Mouse (Mus musculus) stomach, embryonic 15.5 days (tissue): ENCODE measurements around the gene Gtf2e1. TPM values are rescaled to one million over a fixed set of nuclear protein-coding genes. Genes with fewer than 3 reads are reported as not detected.

ENCODE experiments used
- ATAC-seq: fragments of 200-750 bp; cut with Nextera tagmentation; 2 replicates; pipeline ENCODE4 v1.8.0; 2017; ENCODE audit warnings: low read depth, moderate number of reproducible peaks, moderate TSS enrichment; ENCODE audit not compliant: insufficient read depth, low FRiP score
- H3K27ac ChIP-seq: fragments of 300-500 bp; sonication (generic); 2 replicates; pipeline ENCODE4 v1.5.1; 2015; ENCODE audit warnings: mild to moderate bottlenecking, inconsistent platforms
- H3K27me3 ChIP-seq: fragments of 300-500 bp; sonication (generic); replicated peaks from 2 replicates; pipeline ENCODE4 v1.6.1; 2015; ENCODE audit warnings: inconsistent platforms
- H3K36me3 ChIP-seq: fragments of 300-500 bp; sonication (generic); 2 replicates; pipeline ENCODE4 v1.6.1; 2015; ENCODE audit warnings: inconsistent platforms
- H3K4me1 ChIP-seq: fragments of 300-500 bp; sonication (generic); 2 replicates; pipeline ENCODE4 v1.6.1; 2015; ENCODE audit warnings: inconsistent platforms
- H3K4me2 ChIP-seq: fragments of 300-500 bp; sonication (generic); 2 replicates; pipeline ENCODE4 v1.6.1; 2015; ENCODE audit warnings: mild to moderate bottlenecking, inconsistent platforms
- H3K4me3 ChIP-seq: fragments of 300-500 bp; sonication (generic); replicated peaks from 2 replicates; pipeline ENCODE4 v1.5.1; 2015; ENCODE audit warnings: inconsistent platforms
- H3K9ac ChIP-seq: fragments of 300-500 bp; sonication (generic); 2 replicates; pipeline ENCODE4 v1.6.1; 2015; ENCODE audit warnings: inconsistent platforms
- H3K9me3 ChIP-seq: fragments of 300-500 bp; sonication (generic); 2 replicates; pipeline ENCODE4 v1.6.1; 2016; ENCODE audit warnings: inconsistent platforms
- WGBS: fragments of 180-500 bp; shearing (Covaris S2); methylation state at CpG from one replicate; pipeline ENCODE4 v1.1.7; 2015; 5-methylcytosine and 5-hydroxymethylcytosine counted together
- polyA plus RNA-seq: library from polyadenylated mRNA; unstranded; fragments of >200 nt; fragmentation: Nextera tagmentation; extraction: Ambion mirVana; gene quantifications from 2 replicates; pipeline ENCODE4 v1.2.1, GENCODE M21; 2015

Gtf2e1 gene
- polyA plus RNA-seq, 1 experiment from 2014 or later: 20.3 TPM

- Histone ChIP-seq H3K27ac (no peak overlapping the region), H3K27me3 (no peaks in the 10 kb centered on the region), H3K4me2 (no peak overlapping the region), H3K9me3 (no peaks in the 10 kb centered on the region), H3K4me1 (no peaks in the 10 kb centered on the region), H3K36me3 (peaks cover 8% of the 10 kb centered on the region), H3K4me3 (no peak overlapping the region), H3K9ac (no peak overlapping the region)
- 79% methylated on average over 6 of the region's 6 CpGs for WGBS
- ATAC-seq: no peak
Measured at GRCm38 (mm10) chr16:37516376-37516993, 23.1 kb downstream of the Gtf2e1 start.

GRCm38 (mm10) chr16:37514644-37515043 is 24.9 kb downstream of the Gtf2e1 start:
- Histone ChIP-seq H3K9ac (no peak overlapping the region), H3K4me2 (no peak overlapping the region), H3K27me3 (no peaks in the 10 kb centered on the region), H3K4me1 (no peaks in the 10 kb centered on the region), H3K9me3 (no peaks in the 10 kb centered on the region), H3K36me3 (peaks cover 5% of the 10 kb centered on the region), H3K27ac (no peak overlapping the region), H3K4me3 (no peak overlapping the region)
- no peak for ATAC-seq
- WGBS: 86% methylated on average over 8 of the region's 8 CpGs

- H3K4me3 ChIP-seq: no peak overlapping the region
- no peak for ATAC-seq
- no peaks in the 10 kb centered on the region for H3K27me3 ChIP-seq
- peaks cover 5% of the 10 kb centered on the region for H3K36me3 ChIP-seq
- no peaks in the 10 kb centered on the region for H3K9me3 ChIP-seq
- H3K27ac ChIP-seq: no peak overlapping the region
- no peak overlapping the region for H3K4me2 ChIP-seq
- H3K9ac ChIP-seq: no peak overlapping the region
- 88% methylated on average over 15 of the region's 15 CpGs for WGBS
- H3K4me1 ChIP-seq: no peaks in the 10 kb centered on the region
Measured at GRCm38 (mm10) chr16:37511489-37511888, 28.1 kb downstream of the Gtf2e1 start.

- H3K9ac ChIP-seq: no peak overlapping the region
- no peaks in the 10 kb centered on the region for H3K9me3 ChIP-seq
- H3K4me2 ChIP-seq: no peak overlapping the region
- 70% methylated on average over 9 of the region's 9 CpGs for WGBS
- H3K4me3 ChIP-seq: no peak overlapping the region
- ATAC-seq: no peak
- no peak overlapping the region for H3K27ac ChIP-seq
- H3K36me3 ChIP-seq: peaks cover 5% of the 10 kb centered on the region; the same call in 1 of the 2 replicates
- H3K4me1 ChIP-seq: no peaks in the 10 kb centered on the region
- H3K27me3 ChIP-seq: no peaks in the 10 kb centered on the region
Measured at GRCm38 (mm10) chr16:37506751-37507150, 32.8 kb downstream of the Gtf2e1 start.

GRCm38 (mm10) chr16:37504517-37504916 is 35.1 kb downstream of the Gtf2e1 start:
- Histone ChIP-seq H3K27me3 (no peaks in the 10 kb centered on the region), H3K36me3 (no peaks in the 10 kb centered on the region), H3K9ac (no peak overlapping the region), H3K27ac (no peak overlapping the region), H3K4me2 (no peak overlapping the region), H3K4me1 (no peaks in the 10 kb centered on the region), H3K4me3 (no peak overlapping the region), H3K9me3 (no peaks in the 10 kb centered on the region)
- 44% methylated on average over 1 of the region's 1 CpGs for WGBS
- no peak for ATAC-seq

GRCm38 (mm10) chr16:37498581-37498980 is 41.0 kb downstream of the Gtf2e1 start:
- no peak overlapping the region for H3K9ac ChIP-seq
- ATAC-seq: no peak
- no peak overlapping the region for H3K4me2 ChIP-seq
- H3K27me3 ChIP-seq: no peaks in the 10 kb centered on the region
- no peak overlapping the region for H3K27ac ChIP-seq
- no peaks in the 10 kb centered on the region for H3K4me1 ChIP-seq
- no peaks in the 10 kb centered on the region for H3K9me3 ChIP-seq
- WGBS: 75% methylated on average over 9 of the region's 9 CpGs
- no peak overlapping the region for H3K4me3 ChIP-seq
- H3K36me3 ChIP-seq: no peaks in the 10 kb centered on the region

GRCm38 (mm10) chr16:37495017-37495416 is 44.6 kb downstream of the Gtf2e1 start:
- H3K4me1 ChIP-seq: no peaks in the 10 kb centered on the region
- no peak for ATAC-seq
- H3K36me3 ChIP-seq: no peaks in the 10 kb centered on the region
- H3K9ac ChIP-seq: no peak overlapping the region
- no peak overlapping the region for H3K27ac ChIP-seq
- H3K4me3 ChIP-seq: no peak overlapping the region
- H3K27me3 ChIP-seq: no peaks in the 10 kb centered on the region
- no peaks in the 10 kb centered on the region for H3K9me3 ChIP-seq
- H3K4me2 ChIP-seq: no peak overlapping the region
- WGBS: 78% methylated on average over 6 of the region's 6 CpGs

- 88% methylated on average over 3 of the region's 3 CpGs for WGBS
- H3K4me1 ChIP-seq: no peaks in the 10 kb centered on the region
- no peaks in the 10 kb centered on the region for H3K9me3 ChIP-seq
- no peak overlapping the region for H3K4me3 ChIP-seq
- no peak overlapping the region for H3K9ac ChIP-seq
- no peak overlapping the region for H3K27ac ChIP-seq
- no peaks in the 10 kb centered on the region for H3K36me3 ChIP-seq
- H3K4me2 ChIP-seq: no peak overlapping the region
- ATAC-seq: no peak
- H3K27me3 ChIP-seq: no peaks in the 10 kb centered on the region
Measured at GRCm38 (mm10) chr16:37486826-37487612, 52.6 kb downstream of the Gtf2e1 start.

GRCm38 (mm10) chr16:37478311-37479291 is 61.0 kb downstream of the Gtf2e1 start:
- Histone ChIP-seq H3K4me1 (no peaks in the 10 kb centered on the region), H3K4me3 (no peak overlapping the region), H3K9ac (no peak overlapping the region), H3K27me3 (no peaks in the 10 kb centered on the region), H3K27ac (no peak overlapping the region), H3K9me3 (no peaks in the 10 kb centered on the region), H3K36me3 (no peaks in the 10 kb centered on the region), H3K4me2 (no peak overlapping the region)
- ATAC-seq: no peak
- WGBS: 83% methylated on average over 10 of the region's 10 CpGs

- Histone ChIP-seq H3K9me3 (no peaks in the 10 kb centered on the region), H3K27ac (no peak overlapping the region), H3K4me1 (no peaks in the 10 kb centered on the region), H3K27me3 (no peaks in the 10 kb centered on the region), H3K4me3 (no peak overlapping the region), H3K4me2 (no peak overlapping the region), H3K36me3 (no peaks in the 10 kb centered on the region), H3K9ac (no peak overlapping the region)
- ATAC-seq: no peak
- 50% methylated on average over 5 of the region's 5 CpGs for WGBS
Measured at GRCm38 (mm10) chr16:37472620-37473312, 66.8 kb downstream of the Gtf2e1 start.

GRCm38 (mm10) chr16:37469595-37469994 is 70.0 kb downstream of the Gtf2e1 start:
- Histone ChIP-seq H3K4me2 (no peak overlapping the region), H3K4me1 (no peaks in the 10 kb centered on the region), H3K9me3 (no peaks in the 10 kb centered on the region), H3K27me3 (no peaks in the 10 kb centered on the region), H3K4me3 (no peak overlapping the region), H3K27ac (no peak overlapping the region), H3K9ac (no peak overlapping the region), H3K36me3 (no peaks in the 10 kb centered on the region)
- WGBS: 77% methylated on average over 3 of the region's 3 CpGs
- no peak for ATAC-seq
